Comparison of ENCODE assay signal across 8 mouse cellular contexts in the genomic region with DNA sequence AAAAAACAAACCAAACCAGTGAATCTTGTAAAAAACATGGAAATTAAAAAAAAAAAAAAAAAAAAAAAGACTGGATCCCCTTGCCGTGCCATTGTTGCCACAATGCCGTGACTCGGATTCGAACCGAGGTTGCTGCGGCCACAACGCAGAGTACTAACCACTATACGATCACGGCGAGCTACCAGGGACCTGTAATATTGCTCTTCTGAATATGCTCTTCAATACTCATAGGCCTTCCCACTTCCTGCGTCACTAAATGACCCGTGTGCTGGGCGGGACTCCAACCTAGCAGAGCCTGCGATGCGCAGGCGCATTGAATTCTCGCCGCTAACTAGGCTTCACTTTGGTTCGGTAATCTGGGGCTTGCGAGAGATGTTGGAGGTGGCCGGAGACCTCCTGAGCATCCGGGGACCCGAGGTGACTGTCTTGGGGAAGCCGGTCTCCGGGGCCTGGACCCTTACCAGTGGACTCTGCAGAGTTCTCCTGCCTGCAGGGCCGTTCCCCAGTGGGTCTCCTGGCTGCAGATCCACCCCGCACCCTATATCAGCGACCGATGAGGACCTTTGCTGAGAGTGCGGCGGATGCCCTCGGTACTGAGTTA. TPM values are rescaled to one million over a fixed set of nuclear protein-coding genes. Genes with fewer than 3 reads are reported as not detected.
DNase-seq lines count a peak whose midpoint lies in the region; ATAC-seq lines count a peak whose summit lies in the region.

No protein-coding gene starts in this region.

- H3K4me2 ChIP-seq in hindbrain, embryonic 11.5 days (replicated peaks; ENCODE audit: low read depth, low read length), result peak overlapping the region; percentile 88

- peak; percentile 75 for ATAC-seq in frontal cortex, adult (ENCODE audit: low TSS enrichment)
- peak; percentile 89 for ATAC-seq in hindbrain, embryonic 11.5 days (ENCODE audit: low FRiP score)

- H3K4me1 ChIP-seq in hindbrain, embryonic 11.5 days (replicated peaks; ENCODE audit: control insufficient read depth, insufficient read depth, low read length), result no peaks in the 10 kb centered on the region

- H3K36me3 ChIP-seq in hindbrain, embryonic 11.5 days (ENCODE audit: control insufficient read depth, insufficient read depth, low read length), result no peaks in the 10 kb centered on the region

- H3K27me3 ChIP-seq in hindbrain, embryonic 11.5 days (ENCODE audit: control insufficient read depth, insufficient read depth, low read length), result 0 out of 2 replicates have a peak, but pooled peaks cover 2% of the 10 kb centered on the region

- under 1% methylated on average over 32 of the region's 32 CpGs for WGBS in hindbrain, embryonic 11.5 days

- DNase-seq in MEL-GATA-1-ER (ENCODE audit: extremely low read depth, low read depth), result peak; percentile 89
- peak; percentile 99 for DNase-seq in cerebellum, adult 8-10 months
- DNase-seq in hindbrain, embryonic 11.5 days (ENCODE audit: low spot score), result peak; percentile 98
- DNase-seq in layer of hippocampus, postnatal 10 days (ENCODE audit: low spot score in 2 of 2), result peak; percentile 95 to 98
- peak; percentile 96 for DNase-seq in lung, postnatal 10 days
- DNase-seq in ovary, postnatal 36 days (ENCODE audit: low spot score), result peak; percentile 87
- peak; percentile 92 for DNase-seq in thymus, postnatal 25 days

- peak overlapping the region; percentile 64 for H3K9ac ChIP-seq in hindbrain, embryonic 11.5 days (ENCODE audit: low read depth, low read length)

- peak overlapping the region; percentile 76 for H3K27ac ChIP-seq in hindbrain, embryonic 11.5 days (ENCODE audit: low read depth, low read length)

- peak overlapping the region; percentile 64 for H3K4me3 ChIP-seq in hindbrain, embryonic 11.5 days (ENCODE audit: low read depth, low read length)

- H3K9me3 ChIP-seq in hindbrain, embryonic 11.5 days (ENCODE audit: control insufficient read depth, low read length), result no peaks in the 10 kb centered on the region

RNA-seq across cellular contexts. Expression of gene Shf, which starts 6.5 kb away (rescaled TPM):
- 10.3 and 11.7 TPM in 2 replicates for polyA plus RNA-seq in hindbrain, embryonic 11.5 days (2014; fragmentation: Nextera tagmentation; extraction: Ambion mirVana)
- 10 to 100 TPM; 60.7 to 63.5 TPM for total RNA-seq in layer of hippocampus, postnatal 10 days (2021)

RNA-seq across cellular contexts. Expression of gene Slc28a2, which starts 50.8 kb away (rescaled TPM):
- 0.07 TPM in 1 of 2 replicates, not detected in the other for polyA plus RNA-seq in hindbrain, embryonic 11.5 days (2014; fragmentation: Nextera tagmentation; extraction: Ambion mirVana)
- under 1 TPM; 0.25 to 0.36 TPM for total RNA-seq in layer of hippocampus, postnatal 10 days (2021)

Comparison
In these comparisons a context has a peak if more than half of its experiments do, and no peak if none do; other contexts are left out.
1. Peak in every context shown above with its lines: DNase-seq, ATAC-seq, H3K4me3 ChIP-seq and H3K27ac ChIP-seq.